Mouse (Mus musculus) liver, adult 2 months (tissue): ENCODE measurements at regions not wholly inside any gene's neighbourhood (a gene's known extent, or its start where the extent isn't known, plus 50 kb on each side); places are given as distances from the start of the nearest gene placed in this dataset.

Experiments used
- DNase-seq: peaks from one replicate; pipeline ENCODE4 v3.0.0-alpha.2; 2011; ENCODE audit warnings: low read depth, low spot score; ENCODE audit errors: extremely low read depth
- H3K27ac ChIP-seq: fragments of 200-500 bp; replicated peaks from 2 replicates; pipeline ENCODE4 v1.5.1; 2012; ENCODE audit warnings: low read depth, mild to moderate bottlenecking, control low read depth, inconsistent platforms, low read length; ENCODE audit not compliant: insufficient read depth
- H3K27me3 ChIP-seq: fragments of 200-500 bp; 2 replicates; pipeline ENCODE4 v1.6.1; 2012; ENCODE audit warnings: mild to moderate bottlenecking, moderate library complexity, low read length, inconsistent platforms; ENCODE audit not compliant: control insufficient read depth, insufficient read depth
- H3K36me3 ChIP-seq: fragments of 200-500 bp; 2 replicates; pipeline ENCODE4 v1.6.1; 2012; ENCODE audit warnings: low read length, inconsistent platforms; ENCODE audit not compliant: control insufficient read depth, insufficient read depth
- H3K4me1 ChIP-seq: fragments of 200-500 bp; 2 replicates; pipeline ENCODE4 v1.6.1; 2011; ENCODE audit warnings: low read length; ENCODE audit not compliant: control insufficient read depth, insufficient read depth
- H3K4me3 ChIP-seq: fragments of 200-500 bp; 2 replicates; pipeline ENCODE4 v1.5.1; 2011; ENCODE audit warnings: low read depth, mild to moderate bottlenecking, control low read depth, low read length, moderate library complexity; ENCODE audit not compliant: insufficient read depth
- H3K79me2 ChIP-seq: fragments of 200-500 bp; 2 replicates; pipeline ENCODE4 v1.6.1; 2012; ENCODE audit warnings: inconsistent platforms, mild to moderate bottlenecking, low read length, moderate library complexity; ENCODE audit not compliant: control insufficient read depth, insufficient read depth
- H3K9ac ChIP-seq: fragments of 200-500 bp; 2 replicates; pipeline ENCODE4 v1.6.1; 2012; ENCODE audit warnings: low read depth, mild to moderate bottlenecking, control low read depth, inconsistent platforms, low read length
- CTCF ChIP-seq: fragments of 200-500 bp; IDR thresholded peaks from 2 replicates; pipeline ENCODE4 v1.5.1; 2011; ENCODE audit warnings: low read depth, low read length, control low read depth
- POLR2A ChIP-seq: fragments of 200-500 bp; IDR thresholded peaks from 2 replicates; pipeline ENCODE4 v1.6.1; 2011; ENCODE audit warnings: low read length, control low read depth; ENCODE audit not compliant: insufficient read depth; ENCODE audit errors: extremely low read depth
- WGBS: fragments of 180-500 bp; shearing (Covaris S2); methylation state at CpG from one replicate; pipeline ENCODE4 v1.1.7; 2018; 5-methylcytosine and 5-hydroxymethylcytosine counted together

DNA sequence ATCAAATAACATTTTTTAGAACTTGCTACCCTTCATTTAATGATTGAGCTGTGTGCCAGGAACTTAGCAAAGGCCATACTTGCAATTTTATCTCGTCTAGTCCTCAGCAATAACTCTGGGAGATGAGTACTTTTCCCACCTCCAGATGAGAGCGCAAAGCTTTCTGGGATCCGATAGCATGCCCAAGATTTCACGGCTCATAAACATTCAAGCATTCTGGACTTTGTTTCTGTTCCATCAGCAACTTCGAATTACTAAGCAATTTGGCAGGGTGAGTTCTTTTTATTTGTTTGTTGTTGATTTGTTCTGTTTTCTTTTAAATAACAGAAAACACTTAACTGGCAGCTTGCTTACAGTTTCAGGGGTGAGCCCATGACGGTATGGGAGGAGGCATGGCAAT, 224.6 kb upstream of the Bmper start:
- 81% methylated on average over 6 of the region's 6 CpGs for WGBS
- Histone ChIP-seq H3K9ac (no peak overlapping the region), H3K36me3 (no peaks in the 10 kb centered on the region), H3K27me3 (peaks cover 2% of the 10 kb centered on the region; the same call in 1 of the 2 replicates), H3K79me2 (no peaks in the 10 kb centered on the region), H3K27ac (no peak overlapping the region), H3K4me1 (no peaks in the 10 kb centered on the region), H3K4me3 (no peak overlapping the region)
- DNase-seq, result no peak
- TF ChIP-seq CTCF, result no peak

- H3K27ac ChIP-seq, result no peak overlapping the region
- TF ChIP-seq POLR2A (no peak), CTCF (no peak)
- H3K27me3 ChIP-seq, result peaks cover 2% of the 10 kb centered on the region; the same call in 1 of the 2 replicates
- H3K4me3 ChIP-seq, result no peak overlapping the region
- no peak overlapping the region for H3K9ac ChIP-seq
- DNase-seq, result no peak
- H3K4me1 ChIP-seq, result no peaks in the 10 kb centered on the region
- WGBS, result 67% methylated on average over 4 of the region's 4 CpGs
- H3K79me2 ChIP-seq, result no peaks in the 10 kb centered on the region
- no peaks in the 10 kb centered on the region for H3K36me3 ChIP-seq
Measured at GRCm38 (mm10) chr9:22999181-22999580, 223.7 kb upstream of the Bmper start.

GRCm38 (mm10) chr9:23000200-23000599, 222.7 kb upstream of the Bmper start:
- Histone ChIP-seq H3K27ac (no peak overlapping the region), H3K4me3 (no peak overlapping the region), H3K9ac (no peak overlapping the region), H3K27me3 (peaks cover 2% of the 10 kb centered on the region; the same call in 1 of the 2 replicates), H3K79me2 (no peaks in the 10 kb centered on the region), H3K36me3 (no peaks in the 10 kb centered on the region), H3K4me1 (peaks cover 2% of the 10 kb centered on the region; the same call in 1 of the 2 replicates)
- 93% methylated on average over 3 of the region's 3 CpGs for WGBS
- DNase-seq, result no peak
- TF ChIP-seq POLR2A (no peak), CTCF (no peak)

GRCm38 (mm10) chr9:23003195-23004061, 219.4 kb upstream of the Bmper start:
- no peak for DNase-seq
- Histone ChIP-seq H3K9ac (no peak overlapping the region), H3K4me1 (peaks cover 2% of the 10 kb centered on the region; the same call in 1 of the 2 replicates), H3K27me3 (no peaks in the 10 kb centered on the region), H3K4me3 (no peak overlapping the region), H3K27ac (no peak overlapping the region), H3K36me3 (no peaks in the 10 kb centered on the region), H3K79me2 (no peaks in the 10 kb centered on the region)
- TF ChIP-seq CTCF, result no peak
- no peak for TF ChIP-seq POLR2A
- 93% methylated on average over 14 of the region's 14 CpGs for WGBS

DNA sequence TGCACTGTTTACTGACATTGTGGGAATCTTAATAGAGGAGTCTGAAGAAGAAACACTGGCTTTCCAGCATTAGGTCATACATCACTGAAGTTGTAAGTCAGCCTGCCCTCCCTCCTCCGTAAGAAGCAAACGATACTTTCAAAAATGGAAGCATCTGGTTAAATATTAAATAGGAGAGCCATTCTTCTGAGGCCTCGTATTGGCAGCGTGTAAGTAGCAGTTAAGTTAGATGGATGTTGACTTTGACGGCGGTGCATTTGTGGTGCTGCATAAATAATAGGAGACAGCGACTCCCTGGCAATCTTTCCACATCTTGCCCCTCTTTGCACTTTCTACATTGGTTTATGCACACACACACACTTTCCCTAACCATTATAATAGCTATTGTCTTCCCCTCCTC, 217.9 kb upstream of the Bmper start:
- no peak for DNase-seq

GRCm38 (mm10) chr9:23009462-23010183, 213.3 kb upstream of the Bmper start:
- Histone ChIP-seq H3K36me3 (no peaks in the 10 kb centered on the region), H3K4me1 (peaks cover 2% of the 10 kb centered on the region; the same call in 1 of the 2 replicates), H3K27me3 (no peaks in the 10 kb centered on the region), H3K79me2 (no peaks in the 10 kb centered on the region), H3K4me3 (no peak overlapping the region), H3K9ac (no peak overlapping the region), H3K27ac (no peak overlapping the region)
- TF ChIP-seq POLR2A (no peak), CTCF (no peak)
- 13% methylated on average over 24 of the region's 24 CpGs for WGBS
- DNase-seq, result no peak

More for the DNA sequence above, 217.9 kb upstream of the Bmper start:
- no peaks in the 10 kb centered on the region for H3K36me3 ChIP-seq
- no peak for TF ChIP-seq CTCF
- no peak for TF ChIP-seq POLR2A
- no peaks in the 10 kb centered on the region for H3K27me3 ChIP-seq
- 21% methylated on average over 7 of the region's 7 CpGs for WGBS
- H3K4me3 ChIP-seq, result no peak overlapping the region
- H3K9ac ChIP-seq, result no peak overlapping the region
- no peaks in the 10 kb centered on the region for H3K79me2 ChIP-seq
- H3K27ac ChIP-seq, result no peak overlapping the region
- peaks cover 2% of the 10 kb centered on the region; the same call in 1 of the 2 replicates for H3K4me1 ChIP-seq
